Mouse (Mus musculus) forebrain, embryonic 12.5 days (tissue): ENCODE data around the gene Rnf212b. TPM values are rescaled to one million over a fixed set of nuclear protein-coding genes. Genes with fewer than 3 reads are reported as not detected.
A peak's percentile ranks its signal among the peaks of the same experiment; 100 is the strongest.
"Not testable (repeated sequence)": the region's sequence is repeated elsewhere in the genome, so short reads cannot be mapped to it uniquely, and the experiment has no call there.

ENCODE experiments used
- ATAC-seq: fragments of 200-750 bp; cut with Nextera tagmentation; 2 replicates; pipeline ENCODE4 v1.8.0; 2017; ENCODE audit warnings: moderate TSS enrichment; ENCODE audit not compliant: low FRiP score
- H3K27ac ChIP-seq: fragments of 300-500 bp; sonication (generic); 2 replicates; pipeline ENCODE4 v1.5.1; 2016; ENCODE audit warnings: mild to moderate bottlenecking
- H3K27me3 ChIP-seq: fragments of 300-500 bp; sonication (generic); 2 replicates; pipeline ENCODE4 v1.6.1; 2016; ENCODE audit warnings: mild to moderate bottlenecking
- H3K36me3 ChIP-seq: fragments of 300-500 bp; sonication (generic); replicated peaks from 2 replicates; pipeline ENCODE4 v1.6.1; 2016; ENCODE audit warnings: mild to moderate bottlenecking
- H3K4me1 ChIP-seq: fragments of 300-500 bp; sonication (generic); 2 replicates; pipeline ENCODE4 v1.6.1; 2016
- H3K4me2 ChIP-seq: fragments of 300-500 bp; sonication (generic); 2 replicates; pipeline ENCODE4 v1.6.1; 2016; ENCODE audit warnings: mild to moderate bottlenecking, moderate library complexity
- H3K4me3 ChIP-seq: fragments of 300-500 bp; sonication (generic); replicated peaks from 2 replicates; pipeline ENCODE4 v1.5.1; 2016; ENCODE audit warnings: mild to moderate bottlenecking
- H3K9ac ChIP-seq: fragments of 300-500 bp; sonication (generic); 2 replicates; pipeline ENCODE4 v1.6.1; 2016; ENCODE audit warnings: mild to moderate bottlenecking
- H3K9me3 ChIP-seq: fragments of 300-500 bp; sonication (generic); 2 replicates; pipeline ENCODE4 v1.6.1; 2016
- WGBS: fragments of 180-500 bp; shearing (Covaris S2); methylation state at CpG from one replicate; pipeline ENCODE4 v1.1.7; 2016; 5-methylcytosine and 5-hydroxymethylcytosine counted together
- polyA plus RNA-seq: library from polyadenylated mRNA; unstranded; fragments of >200 nt; fragmentation: Nextera tagmentation; extraction: Ambion mirVana; gene quantifications from 2 replicates; pipeline ENCODE4 v1.2.1, GENCODE M21; 2016

Rnf212b gene
- not detected in 2 replicates for polyA plus RNA-seq

- Histone ChIP-seq H3K4me3 (no peak within 1 kb of the TSS), H3K36me3 (no peaks in the 10 kb centered on the region), H3K27me3 (no peaks in the 10 kb centered on the region), H3K9ac (no peak within 1 kb of the TSS), H3K27ac (no peak within 1 kb of the TSS), H3K4me2 (no peak within 1 kb of the TSS), H3K9me3 (no peaks in the 10 kb centered on the region), H3K4me1 (no peaks in the 10 kb centered on the region)
- ATAC-seq, result no peak
- WGBS, result 88% methylated on average over 29 of the region's 29 CpGs
Measured at GRCm38 (mm10) chr14:54813991-54814390, at the start of gene Rnf212b. TSS of gene Rnf212b (plus strand) at chr14:54814141.

DNA sequence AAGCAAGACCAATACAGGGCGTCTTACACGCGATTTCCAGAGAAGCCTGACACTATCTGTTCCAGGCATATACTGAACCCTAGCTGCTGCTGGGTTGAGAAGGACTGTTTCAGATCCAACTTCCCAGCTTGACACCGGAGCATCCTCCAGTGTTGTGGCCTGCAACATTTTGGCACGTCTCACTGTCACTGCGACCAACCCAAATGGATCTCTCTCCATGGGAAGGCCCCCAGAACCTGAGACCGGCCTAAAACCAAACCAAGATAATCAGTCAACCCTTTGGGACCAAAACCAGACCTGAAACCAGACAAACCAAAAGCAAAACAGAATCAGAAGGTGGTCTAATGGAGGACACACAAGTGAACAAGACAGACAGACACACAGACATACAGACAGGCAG is 47.0 kb upstream of the Rnf212b start:
- H3K4me1 ChIP-seq, H3K4me2 ChIP-seq, H3K36me3 ChIP-seq, H3K27ac ChIP-seq, H3K9me3 ChIP-seq, ATAC-seq, H3K4me3 ChIP-seq, H3K27me3 ChIP-seq, H3K9ac ChIP-seq: not testable (repeated sequence)
- 94% methylated on average over 7 of the region's 7 CpGs for WGBS

DNA sequence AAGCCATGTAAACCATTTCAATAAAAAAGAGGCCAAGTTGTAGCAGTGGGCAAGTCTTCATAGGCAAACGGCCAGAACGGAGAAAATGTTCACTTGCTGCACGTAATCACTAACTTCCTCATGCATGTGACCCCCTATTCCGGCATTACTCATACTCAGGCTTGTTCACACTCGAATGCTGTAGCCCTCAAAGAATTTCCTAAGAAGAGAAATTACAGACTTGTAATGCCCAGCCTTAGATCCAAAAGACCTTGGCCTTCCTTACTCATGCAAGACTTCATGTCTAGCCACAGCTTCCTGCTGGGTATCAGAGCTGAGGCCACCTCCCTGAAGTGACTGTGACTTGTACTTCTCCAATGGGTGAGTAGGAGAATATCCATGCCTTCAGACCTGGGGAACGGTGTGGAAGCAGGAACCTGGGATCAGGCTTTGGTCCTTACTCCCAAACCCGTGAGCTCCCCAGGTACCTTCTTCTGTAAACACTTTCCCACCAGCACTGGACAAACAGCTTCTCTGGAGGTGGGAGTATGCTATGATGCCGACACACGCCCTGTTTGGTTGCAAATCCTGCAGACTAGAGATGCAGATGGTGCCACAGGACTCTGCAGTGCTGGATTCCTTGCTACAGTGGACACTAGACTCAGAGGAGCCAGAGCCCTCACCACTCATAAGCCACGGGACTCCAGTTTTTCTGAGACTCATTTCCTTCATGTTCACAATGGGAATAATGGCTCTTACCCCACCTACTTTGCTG is 45.5 kb upstream of the Rnf212b start:
- H3K9ac ChIP-seq, result no peak overlapping the region
- no peak overlapping the region for H3K4me2 ChIP-seq
- H3K9me3 ChIP-seq, result no peaks in the 10 kb centered on the region
- no peak overlapping the region for H3K27ac ChIP-seq
- WGBS, result 89% methylated on average over 10 of the region's 10 CpGs
- no peaks in the 10 kb centered on the region for H3K27me3 ChIP-seq
- no peaks in the 10 kb centered on the region for H3K4me1 ChIP-seq
- no peak for ATAC-seq
- H3K36me3 ChIP-seq, result no peaks in the 10 kb centered on the region
- H3K4me3 ChIP-seq, result no peak overlapping the region

DNA sequence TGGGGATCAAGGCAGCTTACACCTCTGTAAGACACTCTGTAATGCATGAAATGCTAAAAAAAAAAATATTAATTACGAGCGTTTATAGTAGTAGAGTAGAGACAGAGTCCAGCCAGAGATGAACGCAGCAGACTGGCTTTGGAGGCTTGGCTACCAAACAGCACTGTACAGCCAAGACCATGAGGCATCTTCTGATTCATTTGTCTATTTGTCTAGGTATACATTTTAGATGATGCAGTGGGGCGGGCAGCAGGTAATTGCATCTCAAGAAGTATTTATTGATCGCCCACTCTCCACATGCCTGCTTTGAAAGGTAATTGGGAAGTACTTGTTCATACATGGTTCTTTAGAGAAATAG is 44.9 kb upstream of the Rnf212b start:
- 95% methylated on average over 5 of the region's 5 CpGs for WGBS
- no peak overlapping the region for H3K27ac ChIP-seq
- H3K9ac ChIP-seq, result no peak overlapping the region
- no peaks in the 10 kb centered on the region for H3K36me3 ChIP-seq
- no peak overlapping the region for H3K4me2 ChIP-seq
- no peaks in the 10 kb centered on the region for H3K4me1 ChIP-seq
- no peak overlapping the region for H3K4me3 ChIP-seq
- ATAC-seq, result no peak
- no peaks in the 10 kb centered on the region for H3K27me3 ChIP-seq
- H3K9me3 ChIP-seq, result no peaks in the 10 kb centered on the region

- Histone ChIP-seq H3K27me3 (no peaks in the 10 kb centered on the region), H3K4me1 (no peaks in the 10 kb centered on the region), H3K27ac (no peak overlapping the region), H3K9ac (no peak overlapping the region), H3K4me2 (no peak overlapping the region), H3K9me3 (no peaks in the 10 kb centered on the region), H3K36me3 (no peaks in the 10 kb centered on the region), H3K4me3 (no peak overlapping the region)
- ATAC-seq, result no peak
- 96% methylated on average over 5 of the region's 5 CpGs for WGBS
Measured at GRCm38 (mm10) chr14:54770373-54770772, 43.6 kb upstream of the Rnf212b start.

DNA sequence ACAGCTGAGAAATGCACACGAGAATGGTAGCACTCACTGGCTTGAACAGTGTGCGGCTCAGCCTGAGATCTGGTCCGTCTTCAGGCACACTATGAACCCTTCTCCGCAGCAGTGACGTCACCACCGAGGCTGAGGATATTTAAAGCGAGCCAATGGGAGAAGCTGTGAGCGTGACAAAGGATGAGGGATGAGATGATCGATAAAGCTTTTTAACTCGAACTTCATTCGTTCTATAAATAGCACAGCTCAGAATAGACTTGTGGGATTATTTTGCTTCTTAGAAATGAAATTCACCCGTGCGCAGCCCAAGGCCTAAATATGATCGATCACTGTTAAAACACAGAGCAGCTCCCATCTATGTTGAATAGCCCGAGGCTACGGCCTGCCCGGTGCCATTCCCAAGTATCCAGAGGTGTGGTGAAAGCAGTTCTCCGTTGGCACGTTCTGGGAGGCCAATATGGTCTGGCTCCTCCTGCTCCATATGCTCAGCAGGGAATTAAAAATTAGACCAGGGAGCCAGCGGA is 41.5 kb upstream of the Rnf212b start:
- H3K4me3 ChIP-seq, result no peak overlapping the region
- H3K36me3 ChIP-seq, result no peaks in the 10 kb centered on the region
- ATAC-seq, result no peak
- H3K4me1 ChIP-seq, result no peaks in the 10 kb centered on the region
- no peak overlapping the region for H3K9ac ChIP-seq
- H3K27me3 ChIP-seq, result no peaks in the 10 kb centered on the region
- H3K27ac ChIP-seq, result no peak overlapping the region
- H3K4me2 ChIP-seq, result no peak overlapping the region
- no peaks in the 10 kb centered on the region for H3K9me3 ChIP-seq
- 82% methylated on average over 20 of the region's 20 CpGs for WGBS

- H3K4me2 ChIP-seq, result no peak overlapping the region
- H3K27ac ChIP-seq, result no peak overlapping the region
- H3K9ac ChIP-seq, result no peak overlapping the region
- no peak for ATAC-seq
- WGBS, result 88% methylated on average over 7 of the region's 7 CpGs
- H3K27me3 ChIP-seq, result peaks cover 9% of the 10 kb centered on the region
- peaks cover under 1% of the 10 kb centered on the region for H3K4me1 ChIP-seq
- no peaks in the 10 kb centered on the region for H3K36me3 ChIP-seq
- H3K4me3 ChIP-seq, result no peak overlapping the region
- H3K9me3 ChIP-seq, result no peaks in the 10 kb centered on the region
Measured at GRCm38 (mm10) chr14:54775534-54776041, 38.4 kb upstream of the Rnf212b start.

DNA sequence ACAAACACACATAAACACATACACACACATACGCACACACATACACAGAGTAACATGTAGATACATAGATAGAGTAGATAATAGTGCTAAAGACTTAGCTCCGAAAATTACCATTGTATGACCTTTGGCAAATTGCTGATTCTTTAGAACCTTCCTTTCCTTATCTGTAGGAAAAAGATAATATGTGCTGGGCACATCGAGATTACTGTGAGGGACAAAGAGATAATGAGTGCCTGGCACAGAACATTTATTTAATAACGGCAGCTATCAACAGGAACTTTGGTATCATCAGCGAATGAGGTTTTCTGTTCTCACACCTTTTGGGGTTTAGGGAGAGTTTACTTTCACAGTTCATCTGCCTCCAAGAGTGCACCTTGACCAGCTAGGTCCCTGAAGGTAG is 37.2 kb upstream of the Rnf212b start:
- Histone ChIP-seq H3K4me2 (no peak overlapping the region), H3K27me3 (peaks cover 16% of the 10 kb centered on the region), H3K27ac (no peak overlapping the region), H3K4me1 (peaks cover 7% of the 10 kb centered on the region), H3K4me3 (no peak overlapping the region), H3K36me3 (no peaks in the 10 kb centered on the region), H3K9ac (no peak overlapping the region), H3K9me3 (no peaks in the 10 kb centered on the region)
- whole genome bisulfite sequencing, result 91% methylated on average over 5 of the region's 5 CpGs
- ATAC-seq, result no peak

- H3K4me1 ChIP-seq, result peaks cover 9% of the 10 kb centered on the region
- WGBS, result 81% methylated on average over 4 of the region's 4 CpGs
- no peak overlapping the region for H3K4me3 ChIP-seq
- H3K36me3 ChIP-seq, result no peaks in the 10 kb centered on the region
- H3K4me2 ChIP-seq, result no peak overlapping the region
- no peak overlapping the region for H3K9ac ChIP-seq
- no peak for ATAC-seq
- no peak overlapping the region for H3K27ac ChIP-seq
- H3K27me3 ChIP-seq, result peaks cover 26% of the 10 kb centered on the region
- H3K9me3 ChIP-seq, result no peaks in the 10 kb centered on the region
Measured at GRCm38 (mm10) chr14:54777893-54778292, 36.0 kb upstream of the Rnf212b start.

DNA sequence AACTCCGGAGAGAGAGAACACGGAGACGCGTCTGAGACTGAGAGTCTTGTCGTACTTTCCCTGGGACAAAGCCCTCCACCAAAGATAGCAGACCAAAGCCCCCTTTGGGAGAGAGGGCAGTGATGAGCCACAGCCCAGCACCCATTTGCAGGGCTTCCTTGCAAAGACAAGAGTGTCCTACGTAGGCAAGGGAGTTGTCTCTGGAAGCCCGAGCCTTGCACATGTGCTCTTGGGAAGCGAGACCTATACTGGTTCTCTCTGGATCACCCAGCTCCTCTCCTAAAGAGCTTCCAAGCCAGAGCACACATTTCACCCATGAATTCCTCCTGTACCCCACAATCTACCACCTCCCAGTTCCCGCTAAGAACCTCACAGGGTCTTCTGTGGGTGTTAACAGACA is 33.9 kb upstream of the Rnf212b start:
- Histone ChIP-seq H3K4me3 (no peak overlapping the region), H3K27ac (no peak overlapping the region), H3K4me1 (peaks cover 9% of the 10 kb centered on the region), H3K27me3 (peaks cover 39% of the 10 kb centered on the region), H3K4me2 (no peak overlapping the region), H3K36me3 (no peaks in the 10 kb centered on the region), H3K9me3 (no peaks in the 10 kb centered on the region), H3K9ac (no peak overlapping the region)
- 92% methylated on average over 9 of the region's 9 CpGs for WGBS
- ATAC-seq, result no peak

GRCm38 (mm10) chr14:54780836-54781609 is 32.9 kb upstream of the Rnf212b start:
- no peaks in the 10 kb centered on the region for H3K9me3 ChIP-seq
- peak; percentile 74 for ATAC-seq
- H3K4me2 ChIP-seq, result peak overlapping the region; percentile 90
- peak overlapping the region; percentile 54 for H3K4me3 ChIP-seq
- H3K27me3 ChIP-seq, result peaks cover 42% of the 10 kb centered on the region
- no peak overlapping the region for H3K27ac ChIP-seq
- peak overlapping the region; percentile 55 for H3K9ac ChIP-seq
- 2% methylated on average over 35 of the region's 35 CpGs for WGBS
- no peaks in the 10 kb centered on the region for H3K36me3 ChIP-seq
- H3K4me1 ChIP-seq, result peaks cover 9% of the 10 kb centered on the region

- peak within 1 kb of the TSS; percentile 90 for H3K4me2 ChIP-seq
- H3K27me3 ChIP-seq, result peaks cover 42% of the 10 kb centered on the region
- WGBS, result 1% methylated on average over 37 of the region's 37 CpGs
- peak within 1 kb of the TSS; percentile 54 for H3K4me3 ChIP-seq
- no peak within 1 kb of the TSS for H3K27ac ChIP-seq
- H3K36me3 ChIP-seq, result no peaks in the 10 kb centered on the region
- ATAC-seq, result peak; percentile 76
- H3K4me1 ChIP-seq, result peaks cover 9% of the 10 kb centered on the region
- H3K9ac ChIP-seq, result peak within 1 kb of the TSS; percentile 55
- H3K9me3 ChIP-seq, result no peaks in the 10 kb centered on the region
Measured at GRCm38 (mm10) chr14:54781610-54782365, 32.2 kb upstream of the Rnf212b start, which contains the start of gene Slc7a8. TSS of gene Slc7a8 (minus strand) at chr14:54781946.
